Mouse (Mus musculus) kidney, adult 11 months (tissue): ENCODE results near the gene Polr1d.

ENCODE experiments used
- DNase-seq: peaks from one replicate; pipeline ENCODE4 v3.0.0; 2022

Gene Polr1d

GRCm38 (mm10) chr5:147056712-147057290 lies 20.0 kb upstream of the Polr1d start:
- no peak for DNase-seq

- DNase-seq, result no peak
Measured at GRCm38 (mm10) chr5:147057626-147058414, 19.0 kb upstream of the Polr1d start.

GRCm38 (mm10) chr5:147058661-147059060 lies 18.2 kb upstream of the Polr1d start:
- no peak for DNase-seq

GRCm38 (mm10) chr5:147059319-147059718 lies 17.5 kb upstream of the Polr1d start:
- no peak for DNase-seq

GRCm38 (mm10) chr5:147060024-147060423 lies 16.8 kb upstream of the Polr1d start:
- DNase-seq, result no peak

GRCm38 (mm10) chr5:147063215-147063661 lies 13.6 kb upstream of the Polr1d start:
- DNase-seq, result no peak

- no peak for DNase-seq
Measured at GRCm38 (mm10) chr5:147066129-147066528, 10.7 kb upstream of the Polr1d start.

GRCm38 (mm10) chr5:147066965-147067364 lies 9.9 kb upstream of the Polr1d start:
- DNase-seq, result no peak

GRCm38 (mm10) chr5:147068876-147069275 lies 8.0 kb upstream of the Polr1d start:
- DNase-seq, result no peak

GRCm38 (mm10) chr5:147070791-147071516 lies 5.9 kb upstream of the Polr1d start:
- peak; percentile 66 for DNase-seq

GRCm38 (mm10) chr5:147071886-147072285 lies 5.0 kb upstream of the Polr1d start:
- DNase-seq, result peak; percentile 57

GRCm38 (mm10) chr5:147073805-147074204 lies 3.0 kb upstream of the Polr1d start:
- DNase-seq, result no peak

- peak; percentile 45 for DNase-seq
Measured at GRCm38 (mm10) chr5:147075103-147076025, 1.5 kb upstream of the Polr1d start.

GRCm38 (mm10) chr5:147076026-147076798 lies 638 bp upstream of the Polr1d start, which contains the start of gene Lnx2:
TSS of gene Lnx2 (minus strand) at chr5:147076586.
- peak; percentile 98 for DNase-seq

GRCm38 (mm10) chr5:147077305-147078034 lies 620 bp downstream of the Polr1d start:
- peak; percentile 93 for DNase-seq

- peak; percentile 28 for DNase-seq
Measured at GRCm38 (mm10) chr5:147078110-147078900, 1.5 kb downstream of the Polr1d start.

- DNase-seq, result no peak
Measured at GRCm38 (mm10) chr5:147085201-147085894, 8.5 kb downstream of the Polr1d start.

- DNase-seq, result no peak
Measured at GRCm38 (mm10) chr5:147086816-147087215, 10.0 kb downstream of the Polr1d start.

GRCm38 (mm10) chr5:147089836-147090235 lies 13.0 kb downstream of the Polr1d start:
- no peak for DNase-seq
